Mouse (Mus musculus) heart, adult 2 months (tissue): ENCODE results near the gene Fgf11.

ENCODE experiments used
- CTCF ChIP-seq: fragments of 200-600 bp; IDR thresholded peaks from 2 replicates; pipeline ENCODE4 v1.8.1; 2022; ENCODE audit warnings: antibody characterized with exemption, mild to moderate bottlenecking, moderate library complexity
- EP300 ChIP-seq: fragments of 200-500 bp; IDR thresholded peaks from 2 replicates; pipeline ENCODE4 v1.6.1; 2011; ENCODE audit warnings: low read depth, low read length, control low read depth; ENCODE audit not compliant: insufficient read depth
- POLR2A ChIP-seq: fragments of 200-500 bp; IDR thresholded peaks from 2 replicates; pipeline ENCODE4 v1.6.1; 2011; ENCODE audit warnings: mild to moderate bottlenecking, low read depth, low read length, control low read depth; ENCODE audit not compliant: insufficient read depth

- TF ChIP-seq CTCF: no peak
- TF ChIP-seq POLR2A: no peak
- TF ChIP-seq EP300: no peak
Observed at GRCm38 (mm10) chr11:69797924-69798323, 3.7 kb downstream of the Fgf11 start.
